Comparison of ENCODE assay signal across 27 mouse cellular contexts in the genomic region with DNA sequence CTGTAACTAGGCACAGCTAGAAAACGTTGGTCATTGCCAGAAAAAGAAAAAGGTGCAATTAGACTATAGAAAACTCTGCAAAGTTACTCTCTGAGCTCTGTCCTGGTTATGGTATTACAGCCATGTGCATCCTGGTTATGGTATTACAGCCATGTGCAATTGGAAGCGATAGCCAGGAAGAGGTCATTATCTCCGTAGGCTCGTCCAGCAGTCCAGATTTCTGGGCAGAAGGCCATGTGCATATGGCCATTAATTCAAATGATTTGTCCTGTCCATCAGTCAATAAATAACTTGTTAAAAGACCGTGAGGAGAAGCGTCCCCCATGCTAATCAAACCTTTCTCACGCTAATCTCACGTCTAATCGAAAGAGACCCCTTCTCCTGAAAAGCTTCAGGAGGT.
A peak's percentile ranks its signal among the peaks of the same experiment; 100 is the strongest.
DNase-seq lines count a peak whose midpoint lies in the region; ATAC-seq and TF ChIP-seq lines count a peak whose summit lies in the region.
"Had no signal": no experiment of that assay in that cellular context is flagged by ENCODE, and none has a peak within 500 bp of the region (broad histone marks: within the 10 kb centered on the region; RNA-seq: fewer than 3 reads in every experiment).

No protein-coding gene starts in this region.

- no peak for TF ChIP-seq CTCF in hindbrain, postnatal 0 days (IDR thresholded peaks at IDR 0.05; ENCODE audit: low read depth)
- no peak for TF ChIP-seq CTCF in lung, embryonic 14.5 days (IDR thresholded peaks at IDR 0.05; ENCODE audit: low read depth)
- no peak for TF ChIP-seq CTCF in lung, adult 2 months (IDR thresholded peaks at IDR 0.05; ENCODE audit: insufficient read depth, low read length)

- DNase-seq in cerebellum, postnatal 10 days = peak; percentile 49 to 67
- no peak for DNase-seq in cerebellum, adult 11 months
- peak; percentile 21 for DNase-seq in hindbrain, postnatal 0 days (ENCODE audit: low spot score)
- no peak for DNase-seq in hindbrain, embryonic 14.5 days (ENCODE audit: low spot score)
- DNase-seq in lung, embryonic 14.5 days = peak; percentile 54
- no peak for DNase-seq in lung, adult 2 months
- peak; percentile 74 for DNase-seq in retina, postnatal 1 day
- DNase-seq in urinary bladder, postnatal 14 days (ENCODE audit: low spot score) = no peak
- DNase-seq: adrenal gland, adult 2 months; adrenal gland, postnatal 10 days; adrenal gland, postnatal 25 days; B cell, adult 2 months; cerebellum, adult 11-12 months; cerebellum, adult 2 months; cerebellum, adult 9-10 months; cerebellum, postnatal 25 days; embryo, embryonic 11 days had no signal

- H3K9ac ChIP-seq in hindbrain, postnatal 0 days (replicated peaks; ENCODE audit: low read length) = no peak overlapping the region
- H3K9ac ChIP-seq in hindbrain, embryonic 14.5 days = no peak overlapping the region
- no peak overlapping the region for H3K9ac ChIP-seq in lung, embryonic 14.5 days
- H3K9ac ChIP-seq: embryonic facial prominence, embryonic 13.5 days; embryonic facial prominence, embryonic 15.5 days; forebrain, embryonic 12.5 days had no signal

- no peaks in the 10 kb centered on the region for H3K9me3 ChIP-seq in hindbrain, postnatal 0 days (ENCODE audit: low read length)
- H3K9me3 ChIP-seq in hindbrain, embryonic 14.5 days (ENCODE audit: control insufficient read depth, low read length) = no peaks in the 10 kb centered on the region
- H3K9me3 ChIP-seq in lung, embryonic 14.5 days (ENCODE audit: low read depth, low read length) = no peaks in the 10 kb centered on the region
- H3K9me3 ChIP-seq: embryonic facial prominence, embryonic 13.5 days; embryonic facial prominence, embryonic 15.5 days; forebrain, embryonic 10.5 days; forebrain, embryonic 12.5 days; G1E had no signal

- H3K27me3 ChIP-seq in hindbrain, postnatal 0 days (ENCODE audit: insufficient read depth, low read length) = no peaks in the 10 kb centered on the region
- no peaks in the 10 kb centered on the region for H3K27me3 ChIP-seq in hindbrain, embryonic 14.5 days (ENCODE audit: control insufficient read depth, insufficient read depth, low read length)
- no peaks in the 10 kb centered on the region for H3K27me3 ChIP-seq in lung, embryonic 14.5 days (ENCODE audit: insufficient read depth, low read length)
- H3K27me3 ChIP-seq: CH12.LX; embryonic facial prominence, embryonic 13.5 days; embryonic facial prominence, embryonic 15.5 days; forebrain, embryonic 12.5 days had no signal

- H3K4me3 ChIP-seq in hindbrain, postnatal 0 days (ENCODE audit: low read length) = no peak overlapping the region
- no peak overlapping the region for H3K4me3 ChIP-seq in hindbrain, embryonic 14.5 days (replicated peaks; ENCODE audit: low read length)
- H3K4me3 ChIP-seq in lung, embryonic 14.5 days (ENCODE audit: low read depth, low read length) = no peak overlapping the region
- H3K4me3 ChIP-seq in lung, adult 2 months (replicated peaks; ENCODE audit: extremely low read depth, low read depth, low read length) = no peak overlapping the region
- H3K4me3 ChIP-seq: embryonic facial prominence, embryonic 13.5 days; embryonic facial prominence, embryonic 15.5 days; erythroblast, embryonic 14.5 days; forebrain, embryonic 10.5 days; forebrain, embryonic 12.5 days had no signal

- H3K36me3 ChIP-seq in hindbrain, postnatal 0 days (ENCODE audit: insufficient read depth, low read length) = no peaks in the 10 kb centered on the region
- no peaks in the 10 kb centered on the region for H3K36me3 ChIP-seq in hindbrain, embryonic 14.5 days (replicated peaks; ENCODE audit: control insufficient read depth, insufficient read depth)
- no peaks in the 10 kb centered on the region for H3K36me3 ChIP-seq in lung, embryonic 14.5 days (ENCODE audit: insufficient read depth)
- H3K36me3 ChIP-seq: embryonic facial prominence, embryonic 13.5 days; embryonic facial prominence, embryonic 15.5 days; forebrain, embryonic 10.5 days; forebrain, embryonic 12.5 days; G1E had no signal

- no peak overlapping the region for H3K4me2 ChIP-seq in hindbrain, postnatal 0 days (ENCODE audit: low read depth, low read length)
- H3K4me2 ChIP-seq in hindbrain, embryonic 14.5 days (replicated peaks) = no peak overlapping the region
- no peak overlapping the region for H3K4me2 ChIP-seq in lung, embryonic 14.5 days
- H3K4me2 ChIP-seq: embryonic facial prominence, embryonic 13.5 days; embryonic facial prominence, embryonic 15.5 days; forebrain, embryonic 12.5 days had no signal

- no peak for TF ChIP-seq POLR2A in lung, adult 2 months (IDR thresholded peaks at IDR 0.05; ENCODE audit: borderline replicate concordance, extremely low read depth, low read depth, low read length)

- 52% methylated on average over 9 of the region's 9 CpGs for WGBS in hindbrain, postnatal 0 days
- WGBS in hindbrain, embryonic 14.5 days = 78% methylated on average over 9 of the region's 9 CpGs
- WGBS in lung, embryonic 14.5 days = 45% methylated on average over 9 of the region's 9 CpGs
- WGBS in lung, adult 2 months = 66% methylated on average over 9 of the region's 9 CpGs

- H3K27ac ChIP-seq in hindbrain, postnatal 0 days = no peak overlapping the region
- H3K27ac ChIP-seq in hindbrain, embryonic 14.5 days = no peak overlapping the region
- no peak overlapping the region for H3K27ac ChIP-seq in lung, embryonic 14.5 days (ENCODE audit: low read depth)
- H3K27ac ChIP-seq: embryonic facial prominence, embryonic 13.5 days; embryonic facial prominence, embryonic 15.5 days; forebrain, embryonic 10.5 days; forebrain, embryonic 12.5 days had no signal

- no peaks in the 10 kb centered on the region for H3K4me1 ChIP-seq in hindbrain, postnatal 0 days (ENCODE audit: insufficient read depth, low read length)
- no peaks in the 10 kb centered on the region for H3K4me1 ChIP-seq in hindbrain, embryonic 14.5 days (replicated peaks; ENCODE audit: control insufficient read depth, insufficient read depth, low read length)
- no peaks in the 10 kb centered on the region for H3K4me1 ChIP-seq in lung, embryonic 14.5 days (ENCODE audit: insufficient read depth)
- no peaks in the 10 kb centered on the region for H3K4me1 ChIP-seq in lung, adult 2 months (ENCODE audit: control insufficient read depth, insufficient read depth, low read length)
- H3K4me1 ChIP-seq: embryonic facial prominence, embryonic 13.5 days; embryonic facial prominence, embryonic 15.5 days; forebrain, embryonic 10.5 days; forebrain, embryonic 12.5 days had no signal

- no peak for ATAC-seq in hindbrain, postnatal 0 days
- ATAC-seq in hindbrain, embryonic 14.5 days (ENCODE audit: low FRiP score) = no peak
- peak; percentile 56; the same call in 1 of the 2 replicates for ATAC-seq in lung, embryonic 14.5 days (ENCODE audit: insufficient read depth)
- ATAC-seq: CD4-positive, CD25-positive, alpha-beta regulatory T cell, adult 4 months; forebrain, embryonic 14.5 days; forebrain, embryonic 16.5 days had no signal

Comparison
In these comparisons a context has a peak if more than half of its experiments do, and no peak if none do; other contexts are left out.
1. DNase-seq: peak in cerebellum, postnatal 10 days (2 of 2), hindbrain, postnatal 0 days (single experiment), lung, embryonic 14.5 days (single experiment) and retina, postnatal 1 day (single experiment); none in cerebellum, adult 11 months (single experiment), hindbrain, embryonic 14.5 days (single experiment), lung, adult 2 months (single experiment) and urinary bladder, postnatal 14 days (single experiment).